Mouse (Mus musculus) ES-E14 (cell line): ENCODE results near the gene Etv1.

Experiments
- CHD2 ChIP-seq: IDR thresholded peaks from 2 replicates; pipeline ENCODE4 v1.6.1; 2014; ENCODE audit warnings: mild to moderate bottlenecking, low read depth, low read length, inconsistent platforms
- HCFC1 ChIP-seq: IDR thresholded peaks from 2 replicates; pipeline ENCODE4 v1.6.1; 2012; ENCODE audit warnings: low read length, inconsistent platforms, borderline replicate concordance; ENCODE audit not compliant: insufficient read depth
- MAFK ChIP-seq: IDR thresholded peaks from 2 replicates; pipeline ENCODE4 v1.6.1; 2014; ENCODE audit warnings: mild to moderate bottlenecking, low read depth, low read length, inconsistent platforms; ENCODE audit not compliant: insufficient read depth
- ZC3H11A ChIP-seq: IDR thresholded peaks from 2 replicates; pipeline ENCODE4 v1.6.1; 2012; ENCODE audit warnings: low read depth, mild to moderate bottlenecking, inconsistent platforms, low read length, borderline replicate concordance

DNA sequence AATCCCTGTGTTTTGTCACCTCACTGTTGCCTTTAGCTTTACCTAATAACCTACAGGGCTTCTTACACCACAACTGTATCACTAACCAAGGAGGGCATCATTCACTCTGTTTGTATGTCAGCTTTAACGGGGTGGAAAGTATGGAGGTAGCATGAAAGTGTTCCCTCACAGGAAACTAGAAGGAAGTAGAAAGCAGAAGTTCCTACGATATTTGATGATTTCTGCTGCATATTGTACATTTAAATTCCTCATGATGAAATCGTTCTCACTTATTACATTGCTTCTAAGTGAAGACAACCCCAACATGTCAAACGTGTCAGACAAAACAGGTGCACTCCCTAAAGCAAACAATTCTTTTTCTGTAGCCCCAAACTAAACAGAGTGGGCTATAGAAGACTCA, 84.2 kb downstream of the Etv1 start:
- TF ChIP-seq CHD2 (no peak), HCFC1 (no peak), ZC3H11A (no peak), MAFK (no peak)
